Mouse (Mus musculus) brain, adult 2 months (tissue): Measurements from ENCODE around the gene Ext2.

Experiments
- DNase-seq: peaks from one replicate; pipeline ENCODE4 v3.0.0; 2011; ENCODE audit warnings: low read depth, low spot score

Ext2 gene

DNA sequence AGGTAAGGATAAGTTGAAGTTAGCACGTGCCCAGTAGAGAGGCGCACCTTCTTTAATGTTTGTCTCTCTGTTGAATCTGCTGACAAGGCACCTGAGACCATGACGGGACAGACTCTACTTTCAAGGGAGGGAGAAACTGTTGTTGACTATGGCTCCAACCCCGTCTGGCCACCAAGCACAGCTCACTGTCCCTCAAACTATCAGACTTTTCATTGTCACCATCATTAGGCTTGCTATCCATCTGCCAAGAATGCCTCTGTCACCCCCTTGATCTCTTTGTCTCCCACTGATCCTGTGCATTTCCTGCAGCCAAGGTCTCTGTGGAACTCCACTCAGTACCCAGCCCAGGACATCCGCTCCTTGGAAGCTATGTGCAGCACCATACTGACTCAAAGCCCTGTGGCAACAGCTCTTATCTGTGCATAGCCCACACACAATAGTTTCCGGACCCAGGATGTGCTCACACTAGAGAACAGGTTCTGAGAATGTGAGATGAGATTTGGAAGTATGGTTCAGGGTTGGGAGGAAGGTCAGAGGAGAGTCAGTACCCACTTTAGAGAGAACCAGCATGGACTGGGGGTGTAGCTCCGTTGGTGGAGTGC lies 139.7 kb downstream of the Ext2 start:
- no peak for DNase-seq

DNA sequence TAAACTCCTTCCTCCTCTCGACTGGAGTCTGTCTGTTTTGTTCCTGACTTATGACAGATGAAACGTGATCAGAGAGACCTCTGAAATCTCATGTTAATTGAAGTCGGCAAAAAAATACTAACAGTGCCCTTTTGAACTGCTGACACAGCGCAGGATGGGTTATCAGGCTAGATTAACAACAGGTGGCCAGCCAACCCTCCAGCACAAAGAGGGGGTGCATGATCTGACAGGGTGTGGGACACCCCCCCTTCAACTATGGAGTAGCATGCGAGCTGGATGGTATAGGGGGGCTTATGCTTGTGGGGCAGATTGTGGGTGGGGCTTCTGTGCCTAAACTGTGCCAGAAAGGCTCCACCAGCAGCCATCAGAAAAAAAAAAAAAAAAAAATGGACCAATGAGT lies 141.0 kb downstream of the Ext2 start:
- no peak for DNase-seq

DNA sequence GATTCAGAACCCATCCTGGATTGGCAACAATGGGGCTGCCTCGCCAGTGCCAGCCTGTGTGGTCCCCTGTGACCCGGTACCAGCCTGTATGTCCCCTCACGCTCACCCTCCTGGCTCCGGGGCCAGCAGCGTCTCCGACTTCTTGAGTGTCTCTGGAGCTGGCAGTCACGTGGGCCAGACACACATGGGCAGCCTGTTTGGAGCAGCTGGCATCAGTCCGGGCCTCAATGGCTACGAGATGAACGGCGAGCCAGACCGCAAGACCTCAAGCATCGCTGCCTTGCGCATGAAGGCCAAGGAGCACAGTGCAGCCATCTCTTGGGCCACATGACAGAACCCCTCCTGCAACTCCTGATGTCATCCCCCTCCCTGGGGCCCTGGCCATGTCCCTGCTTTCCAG lies 145.1 kb downstream of the Ext2 start:
- no peak for DNase-seq

DNA sequence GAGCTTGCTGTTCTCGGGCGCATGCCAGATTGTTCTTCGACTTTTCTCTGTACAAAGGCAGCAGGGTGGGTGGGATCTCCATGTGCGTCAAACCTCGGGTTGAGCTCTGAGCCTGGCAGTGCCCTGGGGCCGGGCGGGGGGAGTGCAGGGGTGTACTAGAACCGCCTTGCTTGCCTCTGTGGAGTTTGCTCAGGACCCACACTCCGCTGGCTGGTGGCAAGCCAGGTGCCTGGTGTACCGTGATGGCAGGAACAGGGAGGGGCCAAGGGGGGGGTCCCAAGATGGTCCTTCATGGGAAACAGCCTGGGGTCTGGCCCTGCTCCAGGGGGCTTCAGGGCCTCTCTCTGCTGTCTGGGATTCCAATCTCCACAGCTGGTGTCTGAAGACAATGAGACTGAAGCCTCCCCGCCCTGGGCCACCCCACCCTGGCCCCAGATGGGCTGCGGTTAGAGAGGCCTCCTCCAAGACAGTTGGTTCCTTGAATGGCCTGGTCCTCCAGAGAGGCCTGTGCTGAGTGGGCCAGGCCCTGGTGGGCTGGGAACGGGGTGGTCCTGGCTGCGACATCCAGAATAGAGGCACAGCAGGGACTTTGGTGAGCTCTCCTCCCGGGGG lies 150.7 kb downstream of the Ext2 start:
- DNase-seq: no peak

DNA sequence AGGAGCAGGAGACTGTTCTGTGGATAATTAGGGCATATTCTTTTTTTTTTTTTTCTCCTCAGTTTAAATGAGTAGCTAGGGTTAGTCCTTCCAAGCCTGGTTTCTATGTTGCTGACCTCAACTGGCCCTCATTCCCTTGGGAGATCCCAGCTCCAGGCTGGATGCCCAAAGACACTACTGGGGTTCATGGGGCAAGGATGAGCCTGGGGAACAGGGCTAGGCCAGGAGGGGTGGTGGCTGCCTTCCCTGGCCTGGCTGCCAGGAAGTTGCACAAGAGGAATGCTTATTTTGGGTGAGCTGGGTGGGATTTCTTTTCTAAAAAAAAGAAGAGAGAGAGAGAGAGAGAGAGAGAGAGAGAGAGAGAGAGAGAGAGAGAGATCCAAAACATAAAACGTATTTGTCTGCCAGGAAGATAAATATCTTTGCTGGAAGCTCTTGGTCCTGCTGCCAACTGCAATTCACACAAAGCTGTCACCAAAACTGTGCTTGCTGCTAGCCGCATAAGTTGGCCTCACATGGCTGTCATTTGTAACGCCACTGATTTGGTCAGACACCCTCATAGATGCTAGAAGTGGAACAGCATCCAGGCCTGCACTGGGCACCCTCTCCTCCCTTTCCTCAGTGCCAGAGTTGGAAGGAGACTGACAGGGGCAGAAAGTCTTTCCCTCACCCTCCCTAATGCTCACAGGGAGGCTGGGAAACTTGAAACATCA lies 156.1 kb downstream of the Ext2 start:
- peak; percentile 60 for DNase-seq

DNA sequence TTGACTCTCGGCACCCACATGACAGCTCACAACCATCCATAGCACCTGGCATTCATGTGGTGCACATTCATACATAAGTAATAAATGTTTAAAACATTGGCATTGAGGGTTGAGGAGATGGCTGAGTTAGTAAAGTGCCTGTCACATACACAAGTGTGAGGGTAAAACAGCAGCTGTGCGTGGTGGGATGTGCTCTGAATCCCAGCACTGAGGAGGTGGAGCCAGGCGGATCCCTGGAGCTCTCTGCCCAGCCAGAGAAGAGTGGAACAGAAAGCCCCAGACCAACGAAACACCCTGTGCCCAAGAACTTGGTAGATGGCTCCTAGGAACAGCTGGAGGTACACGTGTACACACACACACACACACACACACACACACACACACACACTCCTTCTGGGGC lies 156.9 kb downstream of the Ext2 start:
- DNase-seq: peak; percentile 68

DNA sequence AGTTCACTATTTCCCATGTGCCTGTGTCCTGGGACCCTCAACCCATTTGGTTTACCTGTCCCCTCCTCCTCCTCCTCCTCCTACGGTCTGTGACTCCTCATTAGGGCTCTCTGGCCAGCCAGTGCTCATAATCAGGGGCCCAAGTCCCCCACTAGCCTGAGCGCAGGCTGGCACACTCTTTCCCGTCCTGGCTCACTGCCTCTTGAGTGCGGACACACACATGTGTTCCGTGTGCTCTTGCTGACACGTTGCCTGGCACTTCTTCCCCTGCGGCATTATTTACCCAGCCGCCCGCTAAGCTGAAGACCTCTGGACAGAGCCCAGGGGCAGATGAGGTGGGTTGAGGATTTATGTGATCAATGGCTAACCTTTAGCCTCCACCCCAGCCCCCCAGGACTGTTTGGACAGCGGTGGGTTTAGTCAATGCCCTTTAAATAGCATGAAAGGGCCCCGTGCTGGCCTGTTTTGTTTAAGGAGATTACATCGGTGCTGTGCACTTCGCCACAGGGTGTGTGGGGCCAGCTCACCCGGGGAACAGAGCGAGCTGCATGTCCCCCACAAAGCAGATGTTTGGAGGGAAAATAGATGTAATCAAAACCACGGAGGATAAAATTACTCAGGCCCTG lies 160.0 kb downstream of the Ext2 start:
- DNase-seq: no peak

DNA sequence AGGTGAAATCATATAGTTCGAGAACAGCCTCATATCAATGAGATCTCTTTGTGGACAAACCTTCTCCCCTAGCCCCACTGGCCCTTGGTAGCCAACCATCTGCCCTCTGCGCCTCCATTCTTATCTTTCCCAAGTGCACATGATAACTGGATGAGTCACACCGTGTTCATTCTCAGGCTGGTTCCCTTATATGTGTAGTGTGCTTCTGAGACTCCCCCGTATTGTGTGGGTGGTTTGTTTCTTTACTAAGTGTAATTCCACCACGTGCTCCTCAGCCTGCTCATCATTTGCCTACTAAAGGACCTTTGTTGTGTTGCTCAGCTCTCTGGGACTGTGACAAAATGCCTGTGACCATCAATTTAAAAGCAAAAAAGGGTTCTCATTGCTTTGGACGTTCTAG lies 161.3 kb downstream of the Ext2 start:
- peak; percentile 19 for DNase-seq

DNA sequence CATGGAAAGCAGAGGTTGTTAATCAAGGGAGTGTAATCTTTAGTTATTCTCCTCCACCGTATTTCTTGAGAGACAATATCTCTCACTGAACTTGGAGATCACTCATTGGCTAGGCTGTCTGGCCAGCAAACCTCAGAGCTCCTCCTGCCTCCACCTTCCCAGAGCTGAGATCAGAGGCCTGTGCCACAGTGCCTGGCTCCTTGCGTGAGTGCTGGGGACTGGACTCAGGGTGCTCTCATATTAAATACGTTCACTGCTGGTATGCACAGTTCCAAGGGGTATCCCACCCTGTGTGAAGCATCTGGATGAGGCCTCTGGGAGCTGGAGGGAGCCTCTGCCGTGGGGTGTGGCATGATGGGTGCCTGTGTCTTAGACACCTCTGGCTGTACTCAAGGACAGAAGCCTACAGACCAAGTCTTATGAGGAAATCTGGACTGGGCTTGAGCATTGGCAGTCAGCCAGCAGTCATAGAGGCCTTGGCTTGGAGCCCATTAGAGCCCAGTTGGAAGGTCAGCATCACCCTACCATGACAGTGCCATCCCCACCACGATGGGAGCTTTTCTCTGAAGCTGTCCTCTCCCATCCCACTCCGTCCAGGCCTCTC lies 162.6 kb downstream of the Ext2 start:
- DNase-seq: no peak

DNA sequence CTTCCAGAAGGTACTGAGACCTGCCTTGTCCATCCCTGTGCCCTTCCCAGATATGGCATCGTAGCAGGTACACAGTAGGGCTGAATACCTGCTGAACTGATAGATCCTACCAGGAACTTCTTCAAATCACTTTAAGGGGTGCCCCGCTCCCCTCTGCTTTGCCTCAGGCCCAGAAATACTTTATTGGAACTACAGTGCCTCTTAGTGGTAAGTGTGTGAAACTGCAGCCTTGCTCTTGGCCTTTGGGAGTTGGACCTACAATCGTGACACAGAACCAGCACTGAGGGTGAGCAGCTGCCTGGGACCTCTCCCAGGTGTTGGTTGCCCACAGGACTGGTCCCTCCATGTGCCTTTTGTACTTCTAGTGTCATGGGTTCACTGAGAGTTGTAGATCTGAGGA lies 163.4 kb downstream of the Ext2 start:
- DNase-seq: peak; percentile 49

DNA sequence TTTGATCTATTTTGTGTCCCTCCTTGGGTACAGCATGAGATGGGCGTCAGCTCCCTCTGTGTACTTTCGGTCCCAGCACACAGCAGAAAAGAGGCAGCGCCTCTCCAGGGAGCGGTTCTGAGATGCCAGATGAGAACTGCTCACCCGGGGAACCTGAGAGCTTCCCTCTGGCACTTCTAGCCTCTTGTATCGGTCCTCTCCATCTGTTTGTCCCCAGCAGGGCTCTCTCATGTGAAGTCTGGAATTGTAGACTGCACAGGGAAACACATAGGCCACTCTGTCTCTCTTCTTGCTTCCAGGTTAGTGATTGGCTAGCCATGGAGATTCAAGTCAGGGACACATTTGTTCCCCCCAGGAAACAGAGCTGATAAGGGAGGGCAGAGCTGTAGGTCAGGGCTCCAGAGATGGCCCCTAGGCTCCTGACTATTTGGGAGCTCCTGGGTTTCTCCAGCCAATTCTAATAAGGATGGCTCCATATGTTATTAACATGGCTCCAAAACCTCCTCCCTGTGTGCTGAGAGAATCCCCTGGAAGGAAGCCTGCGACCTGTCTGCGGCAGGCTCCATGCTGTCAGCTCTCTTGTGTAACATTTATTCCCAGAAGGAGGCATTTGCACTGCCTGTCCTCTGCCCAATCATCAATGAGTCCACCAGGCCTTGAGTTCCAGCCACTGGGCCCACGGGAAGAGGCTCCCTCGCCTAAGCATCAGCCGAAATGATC lies 167.9 kb downstream of the Ext2 start:
- DNase-seq: peak; percentile 58

DNA sequence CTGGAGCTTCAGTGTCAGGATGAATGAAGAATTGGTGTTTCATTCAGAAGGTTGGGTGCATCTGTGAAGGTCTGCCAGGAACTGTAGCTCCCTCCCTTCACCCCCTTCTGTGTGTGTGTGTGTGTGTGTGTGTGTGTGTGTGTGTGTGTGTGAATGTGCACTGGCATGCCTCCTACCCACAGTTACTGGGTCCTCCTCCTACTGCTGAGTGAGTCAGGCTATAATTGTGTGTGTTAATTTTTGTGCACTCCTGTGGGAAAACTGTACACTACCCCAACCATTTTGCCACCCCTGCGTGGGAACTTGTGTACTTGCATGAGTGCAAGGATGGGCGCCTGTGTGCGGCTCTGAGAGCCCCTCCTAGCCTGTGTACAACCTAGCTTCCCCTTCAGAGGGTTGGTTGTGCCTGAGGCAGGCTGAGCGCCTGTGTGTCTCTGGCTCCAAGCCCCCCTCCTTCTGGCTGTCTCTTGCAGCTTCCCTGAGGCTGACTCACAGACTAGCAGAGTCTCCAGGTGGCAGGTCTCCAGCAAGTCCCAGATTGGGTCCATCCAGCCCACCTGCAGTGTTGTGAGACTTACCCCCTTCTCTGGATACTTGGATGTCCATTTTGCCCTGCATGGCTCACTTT lies 173.0 kb downstream of the Ext2 start:
- DNase-seq: peak; percentile 60

DNA sequence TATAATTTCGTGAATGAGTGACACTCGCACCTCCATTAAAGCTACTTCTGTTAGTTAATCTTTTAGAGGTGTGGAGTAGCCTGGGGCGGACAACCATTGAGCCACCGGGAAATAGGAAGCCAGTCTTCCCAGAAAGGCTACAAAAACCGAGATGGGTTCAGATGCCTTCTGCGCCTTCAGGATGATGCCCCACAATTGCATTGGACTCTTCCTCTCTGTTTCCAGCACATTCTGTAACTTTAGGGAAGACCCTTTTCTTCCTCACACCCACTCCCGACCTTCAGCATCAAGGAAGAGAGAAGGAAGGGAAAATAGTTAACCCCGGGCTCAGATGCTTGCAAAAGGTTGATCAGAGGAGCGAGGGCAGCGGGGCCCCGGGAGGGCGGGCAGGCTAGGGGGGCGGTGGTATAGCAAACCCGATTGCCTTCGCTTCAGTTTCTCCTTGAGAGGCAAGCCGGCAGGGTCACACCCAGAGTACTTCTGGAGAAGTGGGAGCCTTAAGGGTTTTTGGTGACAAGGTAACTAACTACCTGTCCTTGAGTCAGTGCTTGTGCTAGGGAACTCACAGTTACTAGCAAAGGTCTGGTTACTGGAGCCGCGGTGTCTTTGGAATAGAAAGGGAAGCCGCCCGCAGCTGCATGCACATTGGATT lies 174.3 kb downstream of the Ext2 start:
- no peak for DNase-seq

DNA sequence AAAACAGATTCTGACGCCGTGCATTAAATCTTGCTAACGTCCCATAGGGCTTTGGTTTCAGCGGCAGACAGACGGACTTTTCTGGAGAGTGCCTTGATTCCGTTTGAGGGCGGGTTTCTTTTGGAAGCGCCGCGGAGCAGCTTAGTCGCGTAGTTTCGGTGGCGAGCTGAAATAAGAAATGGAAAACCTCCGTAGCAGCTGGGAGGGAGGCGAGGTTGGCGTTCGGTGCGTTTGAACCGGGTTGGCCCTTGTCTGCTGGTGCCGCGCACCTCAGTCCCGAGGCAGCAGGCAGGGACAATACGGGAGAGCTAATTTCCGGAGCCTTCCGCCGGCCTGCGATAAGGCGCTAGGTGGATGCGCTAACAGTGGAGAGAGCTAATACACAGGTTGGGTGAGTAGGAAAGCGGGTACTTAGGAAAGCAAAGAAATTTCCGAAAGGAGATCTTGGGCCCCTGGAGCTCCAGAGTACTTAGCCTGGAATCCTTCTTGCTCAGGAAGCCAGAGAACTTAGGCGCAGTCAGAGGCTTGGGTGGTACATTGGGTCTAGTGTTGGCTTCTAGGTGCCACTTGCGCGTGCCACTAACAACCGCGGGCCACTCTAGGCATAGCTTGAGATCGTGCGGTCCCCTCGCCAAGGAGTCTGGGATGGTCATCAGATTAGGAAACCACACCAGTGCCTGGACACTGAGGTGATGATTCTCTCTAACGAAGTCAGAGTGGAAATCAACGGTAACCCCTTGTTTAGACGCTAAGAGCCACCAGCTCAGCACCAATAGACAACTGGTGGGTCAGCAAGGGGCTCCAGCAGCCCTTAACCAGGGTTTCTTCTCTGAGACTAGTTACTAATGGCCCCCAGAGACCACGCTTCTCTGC lies 175.1 kb downstream of the Ext2 start:
- DNase-seq: peak; percentile 15

DNA sequence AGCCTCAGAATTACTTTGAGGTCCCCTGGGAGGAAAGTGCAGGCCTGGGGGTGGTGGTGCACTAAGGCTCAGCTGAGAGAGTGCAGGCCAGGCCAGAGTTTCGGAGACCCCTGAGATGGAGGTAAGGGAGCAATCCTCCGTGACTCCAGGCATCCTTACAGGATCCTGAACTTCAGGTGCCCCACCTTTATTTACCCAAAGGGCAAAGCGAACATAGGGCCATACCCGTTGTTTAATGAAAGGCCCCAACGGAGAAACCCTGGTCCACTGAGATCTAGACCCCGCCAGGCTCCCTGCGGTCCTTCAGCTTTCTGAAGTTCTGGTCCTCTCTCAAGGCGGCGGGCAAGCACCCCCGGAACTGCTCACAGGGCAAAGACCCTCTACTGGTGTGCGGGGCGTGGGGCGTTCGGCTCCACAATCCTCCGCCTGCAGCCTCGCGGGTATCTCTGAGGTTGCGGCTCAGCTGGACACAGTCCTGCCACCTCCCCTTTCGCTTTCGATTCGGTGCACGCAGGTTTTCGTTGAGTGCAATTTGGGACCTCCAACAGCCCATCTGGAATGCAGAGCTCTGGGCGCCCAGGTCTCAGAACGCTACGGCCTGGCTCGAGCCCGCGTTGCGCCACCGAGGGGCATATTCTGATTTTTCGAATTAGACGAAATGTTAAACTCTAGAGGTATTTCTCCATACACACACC lies 176.6 kb downstream of the Ext2 start:
- DNase-seq: no peak

DNA sequence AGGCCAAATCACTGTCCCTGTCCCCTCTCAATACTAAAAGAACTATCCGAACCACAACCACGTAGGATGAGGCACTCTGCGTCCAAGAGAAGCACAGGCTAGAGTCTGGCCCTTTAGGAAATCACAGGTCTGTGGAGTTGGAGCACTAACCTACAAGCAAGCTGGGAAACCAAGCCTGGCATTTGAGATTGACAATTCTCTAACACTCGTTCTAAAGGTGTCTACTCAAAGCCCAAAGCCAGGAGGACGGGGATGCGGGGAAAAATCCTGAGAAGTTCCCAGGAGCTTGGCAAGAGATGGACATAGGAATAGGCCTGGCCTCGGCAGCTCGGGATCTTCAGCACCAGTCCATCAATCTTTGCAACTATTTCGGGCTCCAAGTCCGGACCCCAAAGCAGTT lies 177.2 kb downstream of the Ext2 start:
- no peak for DNase-seq

DNA sequence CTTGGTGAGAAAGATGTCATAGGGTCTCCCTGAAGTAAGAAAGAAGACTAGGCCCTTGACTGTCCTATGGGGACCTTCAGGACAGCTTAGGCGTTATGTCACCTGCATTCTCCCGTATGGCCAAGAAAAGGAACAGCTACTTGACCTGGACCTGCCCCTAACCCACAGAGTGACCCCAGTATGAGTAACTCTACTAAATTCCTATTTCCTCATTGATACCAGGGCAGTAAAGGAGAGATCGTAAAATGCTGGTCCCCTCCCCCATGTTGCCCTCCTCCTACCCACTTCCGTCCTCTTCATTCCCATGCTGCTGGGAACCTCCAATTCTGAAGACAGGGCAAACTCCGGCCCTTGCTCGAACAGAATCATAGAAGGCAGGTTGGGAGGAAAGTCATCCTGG lies 177.6 kb downstream of the Ext2 start:
- DNase-seq: no peak

DNA sequence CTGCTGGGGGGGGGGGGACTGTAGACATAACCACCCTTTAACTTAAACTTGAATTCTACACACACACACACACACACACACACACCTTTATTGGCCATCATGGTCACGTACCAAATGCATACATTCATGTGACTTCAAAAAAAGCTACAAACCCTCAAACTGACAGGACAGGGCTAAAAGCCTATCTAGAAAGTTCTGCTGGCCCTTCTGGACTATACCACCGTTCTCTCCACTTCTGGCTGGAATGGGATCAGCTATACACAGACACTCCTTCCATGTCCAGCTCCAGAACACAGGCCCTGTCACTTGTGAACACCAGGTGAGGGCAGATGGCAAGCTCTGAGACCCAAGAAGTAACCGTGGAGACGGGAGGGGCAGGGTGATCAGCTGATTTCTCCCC lies 178.1 kb downstream of the Ext2 start:
- no peak for DNase-seq

DNA sequence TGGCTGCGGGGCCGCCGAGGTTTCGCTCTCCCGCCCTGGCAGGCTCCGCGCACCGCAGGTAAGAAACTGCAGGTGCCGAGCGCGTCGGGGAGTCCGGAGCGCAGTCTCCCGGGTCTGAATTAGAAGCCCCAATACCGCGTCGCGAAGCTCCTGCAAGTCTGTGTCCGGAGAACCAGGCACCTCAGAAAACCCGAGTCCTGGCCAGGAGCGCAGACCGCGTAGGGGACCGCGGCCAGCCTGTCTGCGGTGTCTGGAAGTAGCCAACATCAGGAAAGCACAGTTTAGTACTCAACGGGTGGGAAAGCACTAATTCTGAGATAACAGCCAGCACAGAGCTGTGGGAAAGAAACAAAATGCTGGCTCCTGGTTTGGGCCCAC lies 179.0 kb downstream of the Ext2 start:
- no peak for DNase-seq
